Mouse (Mus musculus): ENCODE measurements at regions not wholly inside any gene's neighbourhood (a gene's known extent, or its start where the extent isn't known, plus 50 kb on each side); places are given as distances from the start of the nearest gene placed in this dataset.

- no peak for DNase-seq
These were observed 107.2 kb upstream of the Tsc22d1 start for GRCm38 (mm10) chr14:76307603-76308002.

GRCm38 (mm10) chr14:76308188-76308812 lies 106.5 kb upstream of the Tsc22d1 start:
- DNase-seq: no peak

GRCm38 (mm10) chr14:76309606-76310005 lies 105.2 kb upstream of the Tsc22d1 start:
- DNase-seq: no peak

- DNase-seq: peak; percentile 48 to 76
These were observed 104.5 kb upstream of the Tsc22d1 start for GRCm38 (mm10) chr14:76310278-76310677.

GRCm38 (mm10) chr14:76313424-76314190 lies 101.2 kb upstream of the Tsc22d1 start:
- no peak for DNase-seq

GRCm38 (mm10) chr14:76318438-76318837 lies 96.3 kb upstream of the Tsc22d1 start:
- peak in 1 of 2 experiments; percentile 4 for DNase-seq

GRCm38 (mm10) chr14:76324246-76324645 lies 90.5 kb upstream of the Tsc22d1 start:
- DNase-seq: no peak

- no peak for DNase-seq
These were observed 84.8 kb upstream of the Tsc22d1 start for GRCm38 (mm10) chr14:76329983-76330382.

- no peak for DNase-seq
These were observed 83.0 kb upstream of the Tsc22d1 start for GRCm38 (mm10) chr14:76331497-76332335.

- DNase-seq: no peak
These were observed 82.4 kb upstream of the Tsc22d1 start for GRCm38 (mm10) chr14:76332336-76332703.

GRCm38 (mm10) chr14:76340789-76341188 lies 74.0 kb upstream of the Tsc22d1 start:
- DNase-seq: no peak

- DNase-seq: no peak
These were observed 73.5 kb upstream of the Tsc22d1 start for GRCm38 (mm10) chr14:76341226-76341625.

- no peak for DNase-seq
These were observed 62.9 kb upstream of the Tsc22d1 start for GRCm38 (mm10) chr14:76351856-76352255.

- DNase-seq: no peak
These were observed 58.6 kb upstream of the Tsc22d1 start for GRCm38 (mm10) chr14:76356161-76356560.

GRCm38 (mm10) chr14:76359837-76360410 lies 54.8 kb upstream of the Tsc22d1 start:
- DNase-seq: no peak

- DNase-seq: no peak
These were observed 50.7 kb upstream of the Tsc22d1 start for GRCm38 (mm10) chr14:76364034-76364433.

All from kidney, postnatal 36 days (tissue).